Mouse (Mus musculus) C2C12 (cell line): ENCODE measurements around the gene Litaf. TPM values are rescaled to one million over a fixed set of nuclear protein-coding genes. Genes with fewer than 3 reads are reported as not detected.

Experiments used
- H3K27me3 ChIP-seq: one replicate; pipeline ENCODE4 v1.6.1; 2011; ENCODE audit not compliant: control insufficient read depth, insufficient read depth, insufficient read length
- H3K36me3 ChIP-seq: one replicate; pipeline ENCODE4 v1.6.1; 2011; ENCODE audit not compliant: control insufficient read depth, insufficient read depth
- H3K4me3 ChIP-seq: one replicate; pipeline ENCODE4 v1.5.1; 2011; ENCODE audit warnings: mild to moderate bottlenecking, control low read depth; ENCODE audit not compliant: poor library complexity, insufficient read depth, severe bottlenecking
- H3K79me2 ChIP-seq: one replicate; pipeline ENCODE4 v1.6.1; 2011; ENCODE audit not compliant: control insufficient read depth, insufficient read depth
- H3K79me3 ChIP-seq: one replicate; pipeline ENCODE4 v1.6.1; 2011; ENCODE audit warnings: low read depth, control low read depth
- H3ac ChIP-seq: one replicate; pipeline ENCODE3; 2011; ENCODE audit warnings: low read depth; ENCODE audit not compliant: control insufficient read depth, insufficient read length
- CEBPB ChIP-seq: IDR thresholded peaks from one replicate; pipeline ENCODE4 v1.6.1; 2011; ENCODE audit warnings: low read depth, mild to moderate bottlenecking, control low read depth, moderate library complexity
- CTCF ChIP-seq: IDR thresholded peaks from one replicate; pipeline ENCODE4 v1.5.1; 2011; ENCODE audit not compliant: control insufficient read depth, insufficient read depth, insufficient read length
- FOSL1 ChIP-seq: IDR thresholded peaks from one replicate; pipeline ENCODE4 v1.8.0; 2011; ENCODE audit warnings: mild to moderate bottlenecking, low read length; ENCODE audit not compliant: poor library complexity, insufficient read depth, severe bottlenecking
- MAX ChIP-seq: IDR thresholded peaks from one replicate; pipeline ENCODE4 v1.6.1; 2011; ENCODE audit warnings: mild to moderate bottlenecking, control low read depth
- MYOD1 ChIP-seq: IDR thresholded peaks from one replicate; pipeline ENCODE4 v1.6.1; 2011; ENCODE audit warnings: low read depth; ENCODE audit not compliant: control insufficient read depth, insufficient read length
- MYOG ChIP-seq: IDR thresholded peaks from one replicate; pipeline ENCODE4 v1.6.1; 2011; ENCODE audit not compliant: control insufficient read depth, insufficient read length; ENCODE audit errors: extremely low read depth
- USF1 ChIP-seq: IDR thresholded peaks from one replicate; pipeline ENCODE4 v1.6.1; 2011; ENCODE audit warnings: low read depth, mild to moderate bottlenecking, control low read depth, moderate library complexity
- polyA plus RNA-seq: library from polyadenylated mRNA; unstranded; fragments of >200 nt; fragmentation: generic; extraction: Trizol; gene quantifications from one replicate; pipeline ENCODE4 v1.2.1, GENCODE M21; 2012; ENCODE audit warnings: missing spikeins

Gene Litaf
- polyA plus RNA-seq, 1 experiment, result 116 TPM

- Histone ChIP-seq H3K36me3 (peaks cover 30% of the 10 kb centered on the region), H3K4me3 (no peak overlapping the region), H3K79me3 (peaks cover 34% of the 10 kb centered on the region), H3K79me2 (peaks cover 85% of the 10 kb centered on the region), H3ac (no peak overlapping the region), H3K27me3 (no peaks in the 10 kb centered on the region)
- TF ChIP-seq MYOG, result no peak
These were observed 3.9 kb upstream of the Litaf start for GRCm38 (mm10) chr16:11069710-11070420.

GRCm38 (mm10) chr16:11069271-11069670 lies 3.3 kb upstream of the Litaf start:
- Histone ChIP-seq H3ac (no peak overlapping the region), H3K79me3 (peaks cover 34% of the 10 kb centered on the region), H3K36me3 (peaks cover 24% of the 10 kb centered on the region), H3K79me2 (peaks cover 79% of the 10 kb centered on the region), H3K4me3 (no peak overlapping the region), H3K27me3 (no peaks in the 10 kb centered on the region)
- TF ChIP-seq MYOG (no peak), CEBPB (no peak), USF1 (no peak), MAX (no peak), CTCF (no peak)

- H3K4me3 ChIP-seq, result no peak overlapping the region
These were observed 2.7 kb upstream of the Litaf start for GRCm38 (mm10) chr16:11068666-11069065.

GRCm38 (mm10) chr16:11066833-11067191 lies 855 bp upstream of the Litaf start:
- H3K36me3 ChIP-seq, result peaks cover 4% of the 10 kb centered on the region
- peak overlapping the region; percentile 86 for H3ac ChIP-seq
- peaks cover 34% of the 10 kb centered on the region for H3K79me3 ChIP-seq
- peaks cover 55% of the 10 kb centered on the region for H3K79me2 ChIP-seq
- peak overlapping the region; percentile 66 for H3K4me3 ChIP-seq
- H3K27me3 ChIP-seq, result no peaks in the 10 kb centered on the region
- TF ChIP-seq FOSL1 (no peak), CEBPB (no peak), USF1 (no peak), MAX (no peak), MYOG (no peak), CTCF (no peak), MYOD1 (no peak)

More at GRCm38 (mm10) chr16:11068666-11069065, 2.7 kb upstream of the Litaf start:
- Histone ChIP-seq H3K79me3 (peaks cover 34% of the 10 kb centered on the region), H3ac (no peak overlapping the region), H3K79me2 (peaks cover 73% of the 10 kb centered on the region), H3K36me3 (peaks cover 18% of the 10 kb centered on the region), H3K27me3 (no peaks in the 10 kb centered on the region)
- TF ChIP-seq CTCF (no peak), FOSL1 (no peak), MYOG (no peak), CEBPB (no peak), MAX (no peak), USF1 (no peak), MYOD1 (no peak)

GRCm38 (mm10) chr16:11065431-11065830 lies 526 bp downstream of the Litaf start:
- no peaks in the 10 kb centered on the region for H3K27me3 ChIP-seq
- H3K4me3 ChIP-seq, result peak overlapping the region; percentile 21
- peak overlapping the region; percentile 27 for H3ac ChIP-seq
- H3K79me2 ChIP-seq, result peaks cover 41% of the 10 kb centered on the region
- no peaks in the 10 kb centered on the region for H3K36me3 ChIP-seq
- TF ChIP-seq CEBPB, result no peak
- no peak for TF ChIP-seq MYOD1
- TF ChIP-seq USF1, result no peak
- TF ChIP-seq MYOG, result no peak
- no peak for TF ChIP-seq MAX
- TF ChIP-seq FOSL1, result no peak
- TF ChIP-seq CTCF, result no peak
- H3K79me3 ChIP-seq, result peaks cover 31% of the 10 kb centered on the region

GRCm38 (mm10) chr16:11064742-11065141 lies 1.2 kb downstream of the Litaf start:
- Histone ChIP-seq H3K79me2 (peaks cover 35% of the 10 kb centered on the region), H3K79me3 (peaks cover 24% of the 10 kb centered on the region), H3ac (no peak overlapping the region), H3K4me3 (no peak overlapping the region), H3K27me3 (no peaks in the 10 kb centered on the region), H3K36me3 (no peaks in the 10 kb centered on the region)
- TF ChIP-seq CTCF (no peak), FOSL1 (no peak), MAX (no peak), MYOG (no peak), MYOD1 (no peak)
